In the genomic region with DNA sequence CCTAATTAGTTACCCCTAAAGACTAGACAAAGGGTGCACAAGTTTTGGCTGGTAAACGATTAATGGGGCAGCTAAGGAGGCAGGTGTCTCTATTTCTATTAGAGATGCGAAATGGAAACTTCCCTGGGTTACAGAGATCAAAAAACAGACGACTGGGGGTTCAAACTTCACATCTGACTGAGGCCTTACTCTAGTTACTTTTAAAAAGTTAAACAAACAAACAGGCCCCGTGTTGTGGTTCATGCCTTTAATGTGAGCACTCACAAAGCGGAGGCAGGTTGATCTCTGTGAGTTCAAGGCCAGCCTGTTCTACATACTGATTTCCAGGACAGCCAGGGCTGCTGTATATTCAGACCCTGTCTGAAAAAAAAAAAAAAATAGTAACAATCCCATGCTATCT, we compare ENCODE assay signal across 10 mouse cellular contexts. TPM values are rescaled to one million over a fixed set of nuclear protein-coding genes. Genes with fewer than 3 reads are reported as not detected.
DNase-seq lines count a peak whose midpoint lies in the region; ATAC-seq lines count a peak whose summit lies in the region.
"Had no signal": no experiment of that assay in that cellular context is flagged by ENCODE, and none has a peak within 500 bp of the region (broad histone marks: within the 10 kb centered on the region; RNA-seq: fewer than 3 reads in every experiment).

No protein-coding gene starts in this region.

- H3K9ac ChIP-seq in heart, embryonic 11.5 days (ENCODE audit: low read depth, low read length) = peak overlapping the region; percentile 28; the same call in 1 of the 2 replicates
- no peak overlapping the region for H3K9ac ChIP-seq in neural tube, embryonic 12.5 days
- H3K9ac ChIP-seq in liver, embryonic 11.5 days (ENCODE audit: low read depth, low read length) = no peak overlapping the region

- H3K4me3 ChIP-seq in heart, embryonic 11.5 days (ENCODE audit: low read depth, low read length) = peak overlapping the region; percentile 55
- no peak overlapping the region for H3K4me3 ChIP-seq in neural tube, embryonic 12.5 days
- H3K4me3 ChIP-seq in liver, embryonic 11.5 days (ENCODE audit: low read depth, low read length) = no peak overlapping the region

- H3K9me3 ChIP-seq in heart, embryonic 11.5 days (replicated peaks; ENCODE audit: control insufficient read depth, low read length) = no peaks in the 10 kb centered on the region
- H3K9me3 ChIP-seq in neural tube, embryonic 12.5 days = no peaks in the 10 kb centered on the region
- H3K9me3 ChIP-seq in liver, embryonic 11.5 days (ENCODE audit: control insufficient read depth, low read length) = no peaks in the 10 kb centered on the region

- 82% methylated on average over 5 of the region's 5 CpGs for WGBS in heart, embryonic 11.5 days (ENCODE audit: insufficient replicate concordance)
- WGBS in neural tube, embryonic 12.5 days = 86% methylated on average over 5 of the region's 5 CpGs
- 85% methylated on average over 5 of the region's 5 CpGs for WGBS in liver, embryonic 11.5 days

- H3K27me3 ChIP-seq in heart, embryonic 11.5 days (ENCODE audit: control insufficient read depth, insufficient read depth, low read length) = no peaks in the 10 kb centered on the region
- H3K27me3 ChIP-seq in neural tube, embryonic 12.5 days (replicated peaks) = no peaks in the 10 kb centered on the region
- no peaks in the 10 kb centered on the region for H3K27me3 ChIP-seq in liver, embryonic 11.5 days (replicated peaks; ENCODE audit: control insufficient read depth, insufficient read depth, low read length)

- ATAC-seq in heart, embryonic 11.5 days (replicated peaks; ENCODE audit: insufficient number of reproducible peaks, low FRiP score, low TSS enrichment) = no peak
- ATAC-seq in neural tube, embryonic 12.5 days (ENCODE audit: low FRiP score, low read depth) = no peak
- ATAC-seq in liver, embryonic 11.5 days (replicated peaks; ENCODE audit: low FRiP score) = no peak
- no peak for ATAC-seq in monocyte, adult 5-6 weeks (replicated peaks; ENCODE audit: insufficient number of reproducible peaks, low FRiP score, low TSS enrichment, poor library complexity, severe bottlenecking)

- DNase-seq in heart, postnatal 36 days = no peak
- no peak for DNase-seq in neural tube, embryonic 10.5 days (ENCODE audit: extremely low spot score, low spot score)
- DNase-seq in liver, embryonic 11.5 days (ENCODE audit: low spot score) = no peak
- DNase-seq in spleen, postnatal 10 days (ENCODE audit: low spot score in 2 of 2) = no peak
- no peak for DNase-seq in left cerebral cortex, adult 11 months (ENCODE audit: low spot score)
- DNase-seq: cerebellum, postnatal 36 days; heart, postnatal 10 days had no signal

- intact Hi-C loops in heart, postnatal 36 days (cut with DNase I) = loop anchor here (5.0 kb wide), 1 partner anchor 110 kb away; no protein-coding TSS in a partner anchor

- peaks cover 14% of the 10 kb centered on the region for H3K4me1 ChIP-seq in heart, embryonic 11.5 days (ENCODE audit: control insufficient read depth, insufficient read depth, low read length)
- peaks cover 18% of the 10 kb centered on the region for H3K4me1 ChIP-seq in neural tube, embryonic 12.5 days
- peaks cover 7% of the 10 kb centered on the region; the same call in 1 of the 2 replicates for H3K4me1 ChIP-seq in liver, embryonic 11.5 days (replicated peaks; ENCODE audit: control insufficient read depth, insufficient read depth, low read length)

- no peaks in the 10 kb centered on the region; the same call in 1 of the 2 replicates for H3K36me3 ChIP-seq in heart, embryonic 11.5 days (ENCODE audit: control insufficient read depth, insufficient read depth, low read length)
- H3K36me3 ChIP-seq in neural tube, embryonic 12.5 days = peaks cover 7% of the 10 kb centered on the region; the same call in 1 of the 2 replicates
- H3K36me3 ChIP-seq in liver, embryonic 11.5 days (ENCODE audit: control insufficient read depth, insufficient read depth, low read length) = peaks cover 4% of the 10 kb centered on the region

- H3K27ac ChIP-seq in heart, embryonic 11.5 days (ENCODE audit: low read depth, low read length) = no peak overlapping the region
- no peak overlapping the region for H3K27ac ChIP-seq in neural tube, embryonic 12.5 days
- H3K27ac ChIP-seq in liver, embryonic 11.5 days (ENCODE audit: low read depth, low read length) = no peak overlapping the region

- peak overlapping the region; percentile 77 for H3K4me2 ChIP-seq in heart, embryonic 11.5 days
- H3K4me2 ChIP-seq in neural tube, embryonic 12.5 days (replicated peaks) = peak overlapping the region; percentile 64
- peak overlapping the region; percentile 63 for H3K4me2 ChIP-seq in liver, embryonic 11.5 days

RNA-seq across cellular contexts. Expression of a gene that starts 1.6 kb away (rescaled TPM):
- 84.7 and 88.8 TPM in 2 replicates for polyA plus RNA-seq in heart, embryonic 11.5 days (2014; fragmentation: Nextera tagmentation; extraction: Ambion mirVana)
- 100 to 1,000 TPM; 164 to 183 TPM for total RNA-seq in heart, postnatal 36 days (2021)
- 72.5 and 78.5 TPM in 2 replicates for polyA plus RNA-seq in neural tube, embryonic 12.5 days (2016; fragmentation: Nextera tagmentation; extraction: Ambion mirVana)
- polyA plus RNA-seq in liver, embryonic 11.5 days (2014; fragmentation: Nextera tagmentation; extraction: Ambion mirVana) = 67.6 and 72.2 TPM in 2 replicates
- 8.2 to 43.3 TPM (median 18.0 TPM) in 3 replicates for total RNA-seq in monocyte, adult 5-6 weeks (2017)
